Mouse (Mus musculus) adrenal gland, adult 8-10 months (tissue): Measurements from ENCODE around the gene Vps13d. TPM values are rescaled to one million over a fixed set of nuclear protein-coding genes. Genes with fewer than 3 reads are reported as not detected.

ENCODE experiments used
- DNase-seq: peaks from one replicate; pipeline ENCODE4 v3.0.0; 2022
- total RNA-seq, 4 experiments: library from RNA; stranded (reverse); gene quantifications; 2 replicates each; pipeline ENCODE4 v1.2.4; 2022

Vps13d gene
- total RNA-seq, 4 experiments from 2014 or later, result 62.6 to 84.7 (median 81.4) TPM

DNA sequence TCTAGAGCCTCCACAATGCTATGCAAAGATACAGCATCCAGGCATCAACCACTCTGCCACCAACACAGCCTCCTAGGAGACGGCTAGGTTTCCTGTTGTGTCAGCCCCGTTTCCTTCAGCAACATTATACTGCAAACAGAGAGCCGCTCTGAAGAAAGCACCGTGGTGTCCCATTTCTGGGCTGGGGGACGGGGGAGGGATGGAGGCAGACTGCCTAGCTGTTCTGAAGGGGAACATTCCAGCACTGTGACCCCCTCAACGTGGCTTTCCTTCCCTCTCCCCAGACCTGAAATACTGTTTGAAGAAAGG lies 195.3 kb downstream of the Vps13d start:
- no peak for DNase-seq

DNA sequence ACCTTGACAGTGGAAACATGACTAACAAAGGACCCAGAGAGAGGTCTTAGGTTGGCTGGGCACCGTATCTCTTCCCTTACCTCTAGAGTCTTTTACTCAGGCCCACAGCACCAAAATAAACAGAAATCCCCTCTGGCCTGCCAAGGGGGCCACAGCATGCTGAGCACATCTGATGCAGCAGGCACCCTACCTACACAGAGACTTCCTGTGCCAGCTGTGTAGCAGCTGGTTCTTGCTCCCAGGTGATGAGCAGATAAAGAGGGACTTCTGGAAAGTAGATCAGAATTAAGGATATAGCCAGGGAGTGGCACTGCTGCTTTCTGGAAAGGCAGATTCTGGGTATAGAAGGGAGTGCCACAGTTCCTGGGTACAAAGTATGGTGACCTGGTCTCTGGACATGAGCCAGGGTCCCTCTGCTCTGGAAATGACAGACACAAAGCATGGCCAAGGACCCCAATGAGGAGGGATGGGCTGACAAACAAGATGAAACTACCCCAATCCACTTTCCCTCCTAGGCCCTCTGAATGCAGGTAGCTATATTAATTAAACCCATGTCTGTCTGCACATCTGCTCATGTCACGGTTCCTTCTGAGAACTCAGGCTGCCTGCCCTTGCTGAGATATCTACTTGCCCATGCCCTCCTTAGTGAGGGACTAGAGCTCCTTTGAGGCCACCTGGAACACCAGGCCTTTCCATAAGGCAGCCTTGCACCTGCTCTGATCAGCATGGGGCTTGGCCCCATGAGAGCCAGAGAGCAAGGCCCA lies 195.8 kb downstream of the Vps13d start:
- DNase-seq, result no peak

GRCm38 (mm10) chr4:144997887-144998658 lies 196.7 kb downstream of the Vps13d start:
- DNase-seq, result peak; percentile 60

DNA sequence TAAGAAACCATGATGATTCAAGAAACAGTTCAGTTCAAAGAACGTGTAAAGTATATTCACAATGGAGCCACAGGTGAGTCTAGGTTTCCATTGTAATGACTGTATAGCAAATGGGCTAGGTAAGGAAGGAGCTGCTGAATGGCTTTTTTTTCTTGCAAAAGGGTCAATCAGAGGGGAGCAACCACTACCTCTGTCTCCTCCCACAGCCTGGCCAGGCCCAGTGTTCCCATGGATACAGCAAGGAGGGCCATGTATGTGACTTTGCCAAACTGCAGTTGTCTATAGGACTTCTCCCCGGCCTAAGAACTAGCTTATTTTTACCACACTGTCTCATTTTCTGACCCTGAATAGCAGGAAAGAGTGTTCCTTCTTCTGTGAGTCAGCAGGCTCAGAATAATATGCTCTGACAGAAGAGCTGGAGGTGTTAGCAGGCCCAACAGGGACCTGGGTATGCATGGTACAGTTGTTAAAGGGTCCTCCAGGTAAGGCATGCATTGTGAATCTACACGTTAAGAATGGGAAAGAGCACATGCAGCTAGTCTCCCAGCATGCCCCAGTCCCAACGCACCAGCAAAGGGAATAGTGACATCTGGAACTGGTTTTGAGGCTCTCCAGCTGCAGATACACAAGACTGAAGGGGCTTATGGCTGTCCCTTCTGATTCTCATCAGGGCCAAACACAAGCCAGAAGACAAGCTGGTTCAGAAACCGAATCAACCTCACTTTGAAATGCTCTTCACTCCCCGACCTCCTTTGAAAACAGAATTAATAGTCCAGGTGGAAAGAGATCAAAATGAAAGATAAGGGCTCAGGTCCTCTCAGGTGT lies 197.6 kb downstream of the Vps13d start:
- DNase-seq, result no peak

GRCm38 (mm10) chr4:144995826-144996225 lies 199.0 kb downstream of the Vps13d start:
- no peak for DNase-seq

GRCm38 (mm10) chr4:144993047-144993917 lies 201.5 kb downstream of the Vps13d start:
- no peak for DNase-seq

GRCm38 (mm10) chr4:144992413-144992812 lies 202.4 kb downstream of the Vps13d start:
- DNase-seq, result no peak

DNA sequence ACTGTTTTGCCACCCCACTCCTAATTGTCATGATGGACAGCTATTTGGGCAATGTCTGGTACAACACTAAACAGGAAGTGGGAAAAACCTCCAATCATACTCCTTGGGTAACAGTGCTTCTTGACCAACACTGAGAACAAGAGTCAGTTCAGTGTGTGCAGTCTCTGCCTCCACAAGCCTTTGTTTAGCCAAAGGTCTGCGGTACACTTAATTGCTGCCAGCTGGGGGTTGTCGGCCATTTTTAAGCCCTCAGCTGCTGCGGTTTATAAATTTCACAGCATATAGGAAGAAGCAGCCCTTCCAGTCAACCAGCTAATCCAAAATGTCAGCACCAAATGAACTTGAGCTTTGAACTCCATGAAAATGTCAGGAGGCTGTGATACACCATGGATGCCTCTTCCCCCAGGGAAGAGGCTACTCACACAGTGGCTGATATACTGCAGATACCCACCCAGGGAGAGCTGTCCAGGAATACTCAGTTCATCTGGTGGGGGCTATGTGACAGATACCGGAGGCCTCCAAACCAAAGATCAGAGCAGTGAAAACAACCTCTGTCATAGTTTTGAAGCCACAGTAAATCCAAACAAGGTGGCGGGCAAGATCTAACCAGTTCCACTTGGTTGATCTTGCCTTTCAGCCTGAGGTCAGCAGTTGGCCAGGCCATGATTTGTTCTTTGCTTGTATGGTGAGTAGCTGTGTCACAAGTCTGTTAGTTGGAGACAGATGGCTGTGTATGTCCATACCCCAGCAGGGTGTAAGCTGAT lies 206.2 kb downstream of the Vps13d start:
- DNase-seq, result no peak

DNA sequence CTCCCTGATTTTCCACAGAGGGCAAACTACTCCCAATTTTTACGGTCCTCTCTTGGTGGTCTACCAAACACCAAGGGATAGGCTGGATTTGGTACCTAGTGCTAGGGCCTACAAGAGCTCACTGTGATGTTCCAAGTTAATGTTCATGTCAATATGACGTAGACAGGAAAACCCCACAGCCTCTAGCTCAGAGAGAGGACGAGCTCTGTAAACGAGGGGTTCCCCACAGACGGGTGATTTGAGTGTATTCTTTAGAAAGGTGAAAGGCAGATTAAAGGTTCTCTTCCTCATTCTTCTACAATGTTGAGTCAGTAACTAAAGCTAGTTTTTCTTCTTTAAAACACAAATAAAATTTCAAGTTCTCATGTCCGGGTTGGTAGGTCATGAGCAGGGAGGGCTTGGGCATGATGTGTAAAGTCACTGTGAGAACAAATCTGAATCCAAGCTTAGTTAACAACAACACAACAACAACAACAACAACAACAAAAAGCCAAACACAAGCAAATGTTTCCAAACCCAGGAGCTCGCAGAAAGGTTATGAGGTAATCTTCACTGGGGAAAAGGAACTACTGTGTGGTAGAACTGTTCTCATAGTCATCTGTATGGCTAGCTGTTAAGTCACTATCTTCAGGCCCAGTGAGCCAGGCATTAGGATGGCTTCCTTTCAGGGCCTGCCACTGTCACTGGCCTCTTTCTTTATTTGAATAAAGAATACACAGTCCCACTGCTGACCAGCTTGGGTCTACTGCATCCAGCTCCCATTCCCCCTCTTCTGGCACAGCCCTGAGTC lies 208.6 kb downstream of the Vps13d start:
- no peak for DNase-seq

DNA sequence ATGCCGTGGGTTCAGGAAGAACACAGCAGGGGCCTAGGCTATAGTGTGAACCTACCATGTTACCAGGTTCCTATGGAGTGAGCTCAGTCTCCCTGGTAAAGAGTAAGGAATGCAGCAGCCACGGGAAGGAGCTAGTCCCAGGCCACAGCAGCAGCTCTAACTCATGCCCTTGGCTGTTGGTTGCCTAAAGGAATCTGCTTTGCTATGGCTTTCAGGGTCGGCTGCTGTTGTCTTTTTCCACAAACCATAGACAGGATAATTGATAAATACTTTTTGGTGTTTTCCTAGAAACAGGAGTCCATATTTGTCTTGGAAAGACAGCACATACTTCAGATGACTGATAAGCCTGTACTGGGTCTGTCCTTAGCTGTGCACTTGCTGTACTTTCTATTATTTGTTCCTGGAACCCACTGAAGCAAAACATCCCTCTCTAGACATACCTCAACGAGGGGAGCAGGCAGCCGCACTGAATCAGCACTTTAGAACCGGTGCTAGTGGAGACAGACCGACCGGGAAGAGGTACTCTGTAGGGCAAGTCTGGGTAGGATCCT lies 210.9 kb downstream of the Vps13d start:
- DNase-seq, result no peak

DNA sequence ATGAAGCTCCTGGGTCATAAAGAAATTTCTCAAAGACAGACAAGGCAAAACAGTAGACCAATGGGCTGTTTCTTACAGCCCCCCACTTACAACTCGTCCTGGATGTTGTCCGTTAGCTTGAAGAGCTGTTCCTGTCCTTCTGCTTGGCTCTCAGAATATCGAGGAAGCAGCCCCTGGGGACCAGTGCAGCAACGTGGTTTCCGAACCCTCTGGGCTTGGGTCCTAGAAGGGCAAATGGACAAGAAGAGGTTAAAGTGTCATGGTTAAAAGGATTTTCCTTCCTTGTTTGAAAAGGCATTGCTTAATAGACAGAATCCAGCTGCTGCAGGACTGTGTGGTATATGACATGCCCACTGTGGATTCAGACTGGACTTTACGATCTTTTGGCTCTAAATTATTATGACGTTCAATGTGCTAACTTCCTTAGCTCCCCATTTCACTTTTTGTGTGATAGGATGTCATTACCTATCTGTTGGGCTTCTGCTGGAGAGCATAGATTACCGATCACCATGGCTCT lies 211.5 kb downstream of the Vps13d start:
- DNase-seq, result no peak

- peak; percentile 74 for DNase-seq
Observed at GRCm38 (mm10) chr4:144980811-144981551, 213.8 kb downstream of the Vps13d start.

DNA sequence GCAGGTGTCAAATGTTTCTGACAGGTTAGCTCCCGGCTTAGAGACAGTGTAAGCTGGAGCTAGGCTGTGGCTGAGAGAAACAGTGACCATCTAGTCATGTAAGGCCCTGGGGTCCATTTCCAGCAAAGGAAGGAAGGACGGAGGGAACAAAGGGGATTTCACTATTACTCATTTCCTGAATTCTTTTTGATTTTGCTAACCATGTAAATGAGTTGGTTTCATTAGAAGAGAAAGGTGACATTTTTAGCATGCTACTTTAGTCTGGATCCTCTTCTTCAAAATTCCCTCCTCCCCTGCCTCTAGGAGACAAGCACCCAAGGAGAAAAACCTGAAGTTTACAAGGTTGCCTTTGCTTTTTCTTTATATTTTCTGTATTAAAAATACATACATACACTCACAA lies 214.7 kb downstream of the Vps13d start:
- DNase-seq, result no peak

- DNase-seq, result no peak
Observed at GRCm38 (mm10) chr4:144978039-144978438, 216.8 kb downstream of the Vps13d start.

DNA sequence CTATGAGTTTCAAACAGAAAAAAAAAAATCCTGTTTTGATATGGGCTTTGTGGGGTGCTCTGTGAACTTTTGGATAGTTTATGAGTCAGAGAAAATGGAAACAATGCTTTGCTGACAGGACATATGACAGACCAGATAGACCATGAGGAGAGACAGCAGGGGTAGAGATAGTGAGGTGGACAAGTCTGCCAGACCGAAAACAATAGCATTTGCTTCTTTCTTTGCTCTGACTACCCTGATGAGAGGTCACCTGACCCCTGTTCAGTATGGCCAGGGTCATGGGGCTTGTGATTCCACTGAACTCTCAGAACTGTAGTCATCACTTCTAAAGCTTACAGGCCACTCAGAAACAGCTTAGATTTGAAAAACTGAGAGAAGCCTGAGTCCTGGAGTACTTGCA lies 217.7 kb downstream of the Vps13d start:
- DNase-seq, result no peak

DNA sequence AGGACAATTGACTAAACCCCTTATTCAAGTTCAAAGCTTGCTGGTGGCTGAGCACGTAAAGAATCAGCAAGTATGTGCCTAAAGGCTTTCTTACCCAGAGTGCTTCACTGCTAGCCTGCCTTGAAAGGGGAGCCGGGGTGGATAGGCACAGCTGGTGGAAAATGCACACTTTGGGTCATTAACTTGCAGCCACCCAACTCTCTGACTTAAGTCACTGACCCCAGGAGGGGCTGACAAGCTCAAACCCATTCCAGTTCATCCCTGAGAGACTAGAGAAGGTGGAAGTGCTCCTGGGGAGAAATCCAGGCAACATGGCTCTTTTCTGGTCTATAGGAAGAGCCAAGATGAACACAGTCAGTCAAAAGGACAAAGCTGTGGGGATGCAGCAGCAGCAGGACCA lies 219.3 kb downstream of the Vps13d start:
- no peak for DNase-seq

GRCm38 (mm10) chr4:144974458-144974857 lies 220.3 kb downstream of the Vps13d start:
- DNase-seq, result no peak

DNA sequence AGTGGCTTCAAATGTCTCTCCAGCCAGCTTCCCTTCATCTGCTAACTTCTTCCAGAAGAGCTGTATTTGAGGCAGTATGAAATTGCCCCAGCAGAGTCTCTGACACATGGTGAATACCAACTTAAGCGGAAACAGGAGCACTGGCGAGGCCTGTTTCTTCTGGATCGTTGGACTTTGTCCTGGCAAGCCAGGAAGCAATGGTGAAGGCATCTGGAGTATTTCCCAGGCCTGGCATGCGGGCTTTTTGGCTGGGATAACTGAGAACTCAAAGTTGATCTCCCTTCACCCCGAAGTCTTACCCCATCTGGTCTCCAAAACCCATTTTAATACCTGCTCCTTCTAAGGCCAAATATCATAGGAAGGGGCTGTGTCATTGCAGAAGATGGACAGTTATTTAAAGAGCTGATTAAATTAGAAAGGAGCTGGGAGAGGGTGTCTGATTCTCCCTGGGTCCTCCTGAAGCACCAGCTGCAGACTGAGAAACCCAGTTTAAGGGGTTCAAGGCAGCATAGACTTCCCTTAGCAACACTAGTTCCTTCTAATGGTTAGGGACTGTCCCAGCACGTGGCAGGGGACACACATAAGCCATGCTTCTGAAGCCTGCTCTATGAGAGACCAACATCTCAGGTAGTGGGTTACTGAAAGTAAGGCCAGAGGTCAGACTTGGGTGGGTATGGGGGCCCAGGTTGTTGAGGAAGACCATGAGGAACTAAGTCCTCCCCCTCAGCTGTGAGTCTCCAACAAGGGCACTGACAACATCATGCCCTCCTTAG lies 221.7 kb downstream of the Vps13d start:
- no peak for DNase-seq
